9 mouse cellular contexts compared by ENCODE assay signal in genomic region chr7:44891611-44892010, GRCm38 (mm10). TPM values are rescaled to one million over a fixed set of nuclear protein-coding genes. Genes with fewer than 3 reads are reported as not detected.
DNase-seq lines count a peak whose midpoint lies in the region; ATAC-seq and TF ChIP-seq lines count a peak whose summit lies in the region.
"Had no signal": no experiment of that assay in that cellular context is flagged by ENCODE, and none has a peak within 500 bp of the region (broad histone marks: within the 10 kb centered on the region; RNA-seq: fewer than 3 reads in every experiment).

No protein-coding gene starts in this region.

- no peak for ATAC-seq in heart, embryonic 12.5 days (ENCODE audit: insufficient number of reproducible peaks, low FRiP score)
- ATAC-seq in hindbrain, embryonic 12.5 days (ENCODE audit: low FRiP score), result no peak
- no peak for ATAC-seq in megakaryocyte-erythroid progenitor cell, adult 5-6 weeks (replicated peaks; ENCODE audit: low FRiP score, low TSS enrichment, poor library complexity, severe bottlenecking)

- H3K9ac ChIP-seq in heart, embryonic 12.5 days, result peak overlapping the region; percentile 90
- H3K9ac ChIP-seq in MEL (ENCODE audit: control insufficient read depth, low read depth, low read length, poor library complexity, severe bottlenecking), result peak overlapping the region; percentile 83
- H3K9ac ChIP-seq in hindbrain, embryonic 12.5 days, result peak overlapping the region; percentile 90

- H3K9me3 ChIP-seq in heart, embryonic 12.5 days (replicated peaks), result no peaks in the 10 kb centered on the region
- no peaks in the 10 kb centered on the region for H3K9me3 ChIP-seq in MEL (replicated peaks; ENCODE audit: insufficient read depth, low read length)
- no peaks in the 10 kb centered on the region for H3K9me3 ChIP-seq in hindbrain, embryonic 12.5 days (replicated peaks)
- H3K9me3 ChIP-seq in midbrain, embryonic 10.5 days (replicated peaks), result no peaks in the 10 kb centered on the region

- H3K4me3 ChIP-seq in heart, embryonic 12.5 days, result peak overlapping the region; percentile 85
- H3K4me3 ChIP-seq in MEL (ENCODE audit: control insufficient read depth in 1 of 2, insufficient read depth in 1 of 2, low read depth in 2 of 2, low read length in 2 of 2), result peak overlapping the region; percentile 63 to 88
- peak overlapping the region; percentile 87 for H3K4me3 ChIP-seq in hindbrain, embryonic 12.5 days
- peak overlapping the region; percentile 90 for H3K4me3 ChIP-seq in midbrain, embryonic 10.5 days

- DNase-seq in heart, postnatal 10 days, result no peak
- DNase-seq in MEL (ENCODE audit: low read depth, low spot score), result peak; percentile 50
- DNase-seq in midbrain, embryonic 10.5 days (ENCODE audit: low spot score), result no peak
- DNase-seq in frontal cortex, adult 2 months (ENCODE audit: extremely low spot score in 1 of 2, low spot score in 1 of 2), result no peak
- DNase-seq in urinary bladder, postnatal 14 days (ENCODE audit: low spot score), result no peak

- peaks cover 45% of the 10 kb centered on the region for H3K4me1 ChIP-seq in heart, embryonic 12.5 days (replicated peaks)
- H3K4me1 ChIP-seq in MEL (ENCODE audit: control insufficient read depth in 1 of 2, insufficient read depth in 2 of 2, low read length in 2 of 2), result peaks cover 0 to 23% of the 10 kb centered on the region in 2 experiments; a peak in 2 of 4 replicates
- H3K4me1 ChIP-seq in hindbrain, embryonic 12.5 days, result peaks cover 40% of the 10 kb centered on the region
- peaks cover 73% of the 10 kb centered on the region for H3K4me1 ChIP-seq in midbrain, embryonic 10.5 days

- H3K27ac ChIP-seq in heart, embryonic 12.5 days (ENCODE audit: poor library complexity, severe bottlenecking), result no peak overlapping the region
- no peak overlapping the region for H3K27ac ChIP-seq in MEL (ENCODE audit: control insufficient read depth, low read depth, low read length)
- H3K27ac ChIP-seq in hindbrain, embryonic 12.5 days, result peak overlapping the region; percentile 93
- peak overlapping the region; percentile 95 for H3K27ac ChIP-seq in midbrain, embryonic 10.5 days (replicated peaks)

- TF ChIP-seq RAD21 in MEL (IDR thresholded peaks at IDR 0.05; ENCODE audit: low read depth, low read length), result no peak

- intact Hi-C loops in heart, postnatal 10 days (cut with DNase I), result loop anchor here (2.0 kb wide), 1 partner anchor 19 kb away; no protein-coding TSS in a partner anchor

- TF ChIP-seq CTCF in MEL (IDR thresholded peaks at IDR 0.05 in 2 of 3, conservative IDR thresholded peaks at IDR 0.05 in 1 of 3; ENCODE audit: control insufficient read depth in 1 of 3, insufficient read depth in 1 of 3, low read depth in 2 of 3, low read length in 3 of 3, poor library complexity in 1 of 3, severe bottlenecking in 1 of 3), result no peak

- TF ChIP-seq POLR2A in MEL (IDR thresholded peaks at IDR 0.05; ENCODE audit: control insufficient read depth in 1 of 2, insufficient read depth in 1 of 2, low read depth in 1 of 2, low read length in 2 of 2, poor library complexity in 1 of 2), result no peak

- H3K27me3 ChIP-seq in heart, embryonic 12.5 days (replicated peaks), result no peaks in the 10 kb centered on the region
- no peaks in the 10 kb centered on the region for H3K27me3 ChIP-seq in MEL (ENCODE audit: control insufficient read depth in 1 of 2, insufficient read depth in 2 of 2, low read length in 2 of 2)
- no peaks in the 10 kb centered on the region for H3K27me3 ChIP-seq in hindbrain, embryonic 12.5 days
- no peaks in the 10 kb centered on the region for H3K27me3 ChIP-seq in midbrain, embryonic 10.5 days (ENCODE audit: low read depth, poor library complexity, severe bottlenecking)
- H3K27me3 ChIP-seq: Patski had no signal

- TF ChIP-seq EP300 in MEL (IDR thresholded peaks at IDR 0.05; ENCODE audit: low read depth in 1 of 2, low read length in 2 of 2), result no peak

- H3K4me2 ChIP-seq in heart, embryonic 12.5 days, result peak overlapping the region; percentile 82
- peak overlapping the region; percentile 91 for H3K4me2 ChIP-seq in hindbrain, embryonic 12.5 days (replicated peaks)

- peaks cover 25% of the 10 kb centered on the region for H3K79me2 ChIP-seq in MEL (ENCODE audit: control insufficient read depth, insufficient read depth, low read length, poor library complexity)

- WGBS in heart, embryonic 12.5 days, result 19% methylated on average over 6 of the region's 6 CpGs
- 15% methylated on average over 6 of the region's 6 CpGs for WGBS in hindbrain, embryonic 12.5 days
- 33% methylated on average over 6 of the region's 6 CpGs for WGBS in midbrain, embryonic 10.5 days

- H3K36me3 ChIP-seq in heart, embryonic 12.5 days, result peaks cover 28% of the 10 kb centered on the region
- peaks cover 0 to 10% of the 10 kb centered on the region in 2 experiments; a peak in 3 of 4 replicates for H3K36me3 ChIP-seq in MEL (ENCODE audit: control insufficient read depth in 1 of 2, insufficient read depth in 2 of 2, low read length in 2 of 2)
- peaks cover 16% of the 10 kb centered on the region for H3K36me3 ChIP-seq in hindbrain, embryonic 12.5 days
- peaks cover 45% of the 10 kb centered on the region for H3K36me3 ChIP-seq in midbrain, embryonic 10.5 days

RNA-seq across cellular contexts. Expression of gene Med25, which starts 0.9 kb away (rescaled TPM):
- 76.8 and 81.2 TPM in 2 replicates for polyA plus RNA-seq in heart, embryonic 12.5 days (2016; fragmentation: Nextera tagmentation; extraction: Ambion mirVana)
- total RNA-seq in heart, postnatal 10 days (2021), result 10 to 100 TPM; 67.7 to 77.1 TPM
- 50.5 and 53.9 TPM in 2 replicates for total RNA-seq in MEL (2012; rRNA removed)
- polyA plus RNA-seq in MEL (2012; ENCODE audit: insufficient read depth in 1 of 2, insufficient read length in 2 of 2, low read depth in 1 of 2, low replicate concordance in 2 of 2, missing spikeins in 1 of 2), result 100 to 1,000 TPM in 1 of 2 experiments, not detected in 1; 118 TPM
- polyA plus RNA-seq in hindbrain, embryonic 12.5 days (2016; fragmentation: Nextera tagmentation; extraction: Ambion mirVana), result 153 and 155 TPM in 2 replicates
- 213 and 220 TPM in 2 replicates for polyA plus RNA-seq in midbrain, embryonic 10.5 days (2016; fragmentation: Nextera tagmentation; extraction: Ambion mirVana)
- total RNA-seq in megakaryocyte-erythroid progenitor cell, adult 5-6 weeks (2014; fragmentation: Nextera tagmentation), result 42.0 and 71.7 TPM in 2 replicates
- total RNA-seq in megakaryocyte-erythroid progenitor cell, adult 5-6 weeks (2017), result 12.1 and 18.1 TPM in 2 replicates
- 123 and 130 TPM in 2 replicates for polyA plus RNA-seq in frontal cortex, adult 2 months (2012; rRNA removed)

RNA-seq across cellular contexts. Expression of gene Fuz, which starts 4.3 kb away (rescaled TPM):
- 12.0 and 12.6 TPM in 2 replicates for polyA plus RNA-seq in heart, embryonic 12.5 days (2016; fragmentation: Nextera tagmentation; extraction: Ambion mirVana)
- 10 to 100 TPM; 12.2 to 18.2 TPM for total RNA-seq in heart, postnatal 10 days (2021)
- 6.8 and 9.4 TPM in 2 replicates for total RNA-seq in MEL (2012; rRNA removed)
- 10 to 100 TPM in 1 of 2 experiments, not detected in 1; 18.1 TPM for polyA plus RNA-seq in MEL (2012; ENCODE audit: insufficient read depth in 1 of 2, insufficient read length in 2 of 2, low read depth in 1 of 2, low replicate concordance in 2 of 2, missing spikeins in 1 of 2)
- polyA plus RNA-seq in hindbrain, embryonic 12.5 days (2016; fragmentation: Nextera tagmentation; extraction: Ambion mirVana), result 19.1 and 22.7 TPM in 2 replicates
- polyA plus RNA-seq in midbrain, embryonic 10.5 days (2016; fragmentation: Nextera tagmentation; extraction: Ambion mirVana), result 26.9 and 30.6 TPM in 2 replicates
- total RNA-seq in megakaryocyte-erythroid progenitor cell, adult 5-6 weeks (2014; fragmentation: Nextera tagmentation), result 12.0 and 19.8 TPM in 2 replicates
- total RNA-seq in megakaryocyte-erythroid progenitor cell, adult 5-6 weeks (2017), result 14.2 and 18.3 TPM in 2 replicates
- 30.4 and 32.4 TPM in 2 replicates for polyA plus RNA-seq in frontal cortex, adult 2 months (2012; rRNA removed)

RNA-seq across cellular contexts. Expression of gene Ptov1, which starts 22.0 kb away (rescaled TPM):
- polyA plus RNA-seq in heart, embryonic 12.5 days (2016; fragmentation: Nextera tagmentation; extraction: Ambion mirVana), result 308 and 321 TPM in 2 replicates
- 100 to 1,000 TPM; 189 to 196 TPM for total RNA-seq in heart, postnatal 10 days (2021)
- total RNA-seq in MEL (2012; rRNA removed), result 44.1 and 46.4 TPM in 2 replicates
- 100 to 1,000 TPM in 1 of 2 experiments, not detected in 1; 168 TPM for polyA plus RNA-seq in MEL (2012; ENCODE audit: insufficient read depth in 1 of 2, insufficient read length in 2 of 2, low read depth in 1 of 2, low replicate concordance in 2 of 2, missing spikeins in 1 of 2)
- polyA plus RNA-seq in hindbrain, embryonic 12.5 days (2016; fragmentation: Nextera tagmentation; extraction: Ambion mirVana), result 606 and 662 TPM in 2 replicates
- 478 and 516 TPM in 2 replicates for polyA plus RNA-seq in midbrain, embryonic 10.5 days (2016; fragmentation: Nextera tagmentation; extraction: Ambion mirVana)
- total RNA-seq in megakaryocyte-erythroid progenitor cell, adult 5-6 weeks (2014; fragmentation: Nextera tagmentation), result 79.6 and 88.8 TPM in 2 replicates
- total RNA-seq in megakaryocyte-erythroid progenitor cell, adult 5-6 weeks (2017), result 19.6 and 40.9 TPM in 2 replicates
- polyA plus RNA-seq in frontal cortex, adult 2 months (2012; rRNA removed), result 408 and 469 TPM in 2 replicates

RNA-seq across cellular contexts. Expression of gene Pnkp, which starts 34.7 kb away (rescaled TPM):
- polyA plus RNA-seq in heart, embryonic 12.5 days (2016; fragmentation: Nextera tagmentation; extraction: Ambion mirVana), result 23.3 and 27.0 TPM in 2 replicates
- total RNA-seq in heart, postnatal 10 days (2021), result 10 to 100 TPM; 18.1 to 21.6 TPM
- 39.3 and 49.9 TPM in 2 replicates for total RNA-seq in MEL (2012; rRNA removed)
- 10 to 100 TPM in 1 of 2 experiments, not detected in 1; 45.6 TPM for polyA plus RNA-seq in MEL (2012; ENCODE audit: insufficient read depth in 1 of 2, insufficient read length in 2 of 2, low read depth in 1 of 2, low replicate concordance in 2 of 2, missing spikeins in 1 of 2)
- polyA plus RNA-seq in hindbrain, embryonic 12.5 days (2016; fragmentation: Nextera tagmentation; extraction: Ambion mirVana), result 34.7 and 35.1 TPM in 2 replicates
- 38.1 and 38.4 TPM in 2 replicates for polyA plus RNA-seq in midbrain, embryonic 10.5 days (2016; fragmentation: Nextera tagmentation; extraction: Ambion mirVana)
- total RNA-seq in megakaryocyte-erythroid progenitor cell, adult 5-6 weeks (2014; fragmentation: Nextera tagmentation), result 25.2 and 58.9 TPM in 2 replicates
- 18.4 and 30.5 TPM in 2 replicates for total RNA-seq in megakaryocyte-erythroid progenitor cell, adult 5-6 weeks (2017)
- 42.3 and 44.9 TPM in 2 replicates for polyA plus RNA-seq in frontal cortex, adult 2 months (2012; rRNA removed)

RNA-seq across cellular contexts. Expression of gene Ap2a1, which starts 37.7 kb away (rescaled TPM):
- polyA plus RNA-seq in heart, embryonic 12.5 days (2016; fragmentation: Nextera tagmentation; extraction: Ambion mirVana), result 74.5 and 77.2 TPM in 2 replicates
- total RNA-seq in heart, postnatal 10 days (2021), result 10 to 100 TPM; 90.9 to 91.1 TPM
- total RNA-seq in MEL (2012; rRNA removed), result 54.0 and 54.4 TPM in 2 replicates
- polyA plus RNA-seq in MEL (2012; ENCODE audit: insufficient read depth in 1 of 2, insufficient read length in 2 of 2, low read depth in 1 of 2, low replicate concordance in 2 of 2, missing spikeins in 1 of 2), result 100 to 1,000 TPM in 1 of 2 experiments, 10 to 100 TPM in 1; 73.1 to 107 TPM
- polyA plus RNA-seq in hindbrain, embryonic 12.5 days (2016; fragmentation: Nextera tagmentation; extraction: Ambion mirVana), result 103 and 107 TPM in 2 replicates
- polyA plus RNA-seq in midbrain, embryonic 10.5 days (2016; fragmentation: Nextera tagmentation; extraction: Ambion mirVana), result 74.2 and 77.0 TPM in 2 replicates
- total RNA-seq in megakaryocyte-erythroid progenitor cell, adult 5-6 weeks (2014; fragmentation: Nextera tagmentation), result 95.3 and 104 TPM in 2 replicates
- total RNA-seq in megakaryocyte-erythroid progenitor cell, adult 5-6 weeks (2017), result 23.8 and 37.1 TPM in 2 replicates
- polyA plus RNA-seq in frontal cortex, adult 2 months (2012; rRNA removed), result 216 and 254 TPM in 2 replicates

Comparison
In these comparisons a context has a peak if more than half of its experiments do, and no peak if none do; other contexts are left out.
1. H3K27ac ChIP-seq: peak in hindbrain, embryonic 12.5 days (single experiment) and midbrain, embryonic 10.5 days (single experiment); none in heart, embryonic 12.5 days (single experiment) and MEL (single experiment).
2. Peak in every context shown above with its lines, with median percentiles within 50 percentile points of each other: H3K4me3 ChIP-seq and H3K9ac ChIP-seq.